Mouse (Mus musculus) embryonic fibroblast, embryonic 13.5 days (primary cell): ENCODE data around the gene Clcn1. TPM values are rescaled to one million over a fixed set of nuclear protein-coding genes. Genes with fewer than 3 reads are reported as not detected.

Experiments used
- H3K27ac ChIP-seq: 2 replicates; pipeline ENCODE4 v1.5.1; 2012; ENCODE audit warnings: low read length, control low read depth, inconsistent platforms; ENCODE audit not compliant: insufficient read depth
- H3K4me1 ChIP-seq: 2 replicates; pipeline ENCODE4 v1.6.1; 2011; ENCODE audit warnings: low read length; ENCODE audit not compliant: control insufficient read depth, insufficient read depth
- H3K4me3 ChIP-seq: 2 replicates; pipeline ENCODE4 v1.5.1; 2011; ENCODE audit warnings: mild to moderate bottlenecking, control low read depth, low read length; ENCODE audit not compliant: insufficient read depth
- CTCF ChIP-seq: IDR thresholded peaks from 2 replicates; pipeline ENCODE4 v1.5.1; 2011; ENCODE audit warnings: mild to moderate bottlenecking, control low read depth, low read length, moderate library complexity, borderline replicate concordance; ENCODE audit not compliant: insufficient read depth
- POLR2A ChIP-seq: IDR thresholded peaks from 2 replicates; pipeline ENCODE4 v1.6.1; 2011; ENCODE audit warnings: low read depth, mild to moderate bottlenecking, control low read depth, low read length, moderate library complexity
- polyA plus RNA-seq: library from polyadenylated mRNA; stranded (reverse); fragments of >200 nt; gene quantifications from 2 replicates; pipeline ENCODE4 v1.2.4, GENCODE M21; 2011; ENCODE audit warnings: low read depth; ENCODE audit not compliant: missing spikeins, insufficient read length

The Clcn1 gene
- 0.38 TPM in 1 of 2 replicates, not detected in the other for polyA plus RNA-seq

DNA sequence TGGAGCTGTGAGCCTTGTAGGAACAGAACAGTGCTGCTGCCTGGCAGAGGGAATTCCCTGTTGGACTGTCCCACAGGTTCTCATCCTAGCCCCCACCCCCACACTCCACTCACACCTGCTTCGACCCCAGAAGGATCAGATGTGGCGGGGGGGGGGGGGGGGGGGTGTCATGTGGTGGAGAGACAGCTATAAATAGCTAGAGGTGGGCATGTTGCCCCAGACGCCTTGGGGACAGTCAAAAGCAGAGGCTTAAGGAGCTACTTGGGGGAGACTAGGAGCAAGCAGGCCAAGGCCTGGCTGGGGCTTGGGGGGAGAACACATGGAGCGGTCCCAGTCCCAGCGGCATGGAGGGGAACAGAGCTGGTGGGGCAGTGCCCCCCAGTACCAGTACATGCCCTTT is at the start of gene Clcn1:
Gene Clcn1 (plus strand): TSS at position 238 of the 400 bp plus-strand sequence.
- no peak within 1 kb of the TSS for H3K27ac ChIP-seq
- TF ChIP-seq POLR2A (no peak), CTCF (no peak)
- H3K4me3 ChIP-seq, result no peak within 1 kb of the TSS
- no peaks in the 10 kb centered on the region for H3K4me1 ChIP-seq

- H3K27ac ChIP-seq, result no peak overlapping the region
- no peak overlapping the region for H3K4me3 ChIP-seq
- no peak for TF ChIP-seq POLR2A
- no peaks in the 10 kb centered on the region for H3K4me1 ChIP-seq
Measured at GRCm38 (mm10) chr6:42237276-42237805, 49.1 kb upstream of the Clcn1 start.

DNA sequence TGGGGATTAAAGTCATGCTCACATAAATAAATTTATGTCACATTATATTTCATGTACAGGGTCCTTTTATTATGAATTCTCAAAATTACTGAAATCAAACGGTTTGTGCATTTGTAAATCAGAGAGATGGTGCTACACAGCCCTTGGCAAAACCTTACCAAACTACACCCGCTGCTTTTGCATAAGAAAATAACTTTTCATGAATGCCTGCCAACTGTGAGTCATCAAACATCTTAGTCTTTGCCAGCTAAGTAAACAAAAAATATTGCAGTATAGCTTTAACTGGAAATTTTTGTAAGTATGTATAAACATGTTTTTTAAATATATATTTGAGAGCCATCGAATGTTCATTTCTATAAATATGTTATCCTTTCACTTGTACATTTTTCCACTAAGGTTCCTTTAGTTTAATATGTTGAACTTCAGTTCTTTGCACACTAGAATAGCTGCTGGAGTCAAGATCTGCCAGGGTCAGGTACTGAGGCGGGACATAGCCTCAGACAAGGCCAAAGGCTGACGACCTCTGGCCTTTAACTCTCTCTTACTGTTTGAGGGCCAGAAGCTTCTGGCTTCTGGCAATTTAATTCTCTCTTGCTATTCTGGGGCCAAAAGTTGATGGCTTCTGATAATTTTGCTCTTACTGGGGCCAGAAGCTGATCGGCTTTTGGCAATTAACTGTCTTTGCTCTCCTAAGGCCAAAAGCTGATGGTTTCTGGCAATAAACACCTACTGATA is 45.0 kb upstream of the Clcn1 start:
- Histone ChIP-seq H3K27ac (no peak overlapping the region), H3K4me1 (no peaks in the 10 kb centered on the region), H3K4me3 (no peak overlapping the region)
- TF ChIP-seq CTCF (no peak), POLR2A (no peak)

DNA sequence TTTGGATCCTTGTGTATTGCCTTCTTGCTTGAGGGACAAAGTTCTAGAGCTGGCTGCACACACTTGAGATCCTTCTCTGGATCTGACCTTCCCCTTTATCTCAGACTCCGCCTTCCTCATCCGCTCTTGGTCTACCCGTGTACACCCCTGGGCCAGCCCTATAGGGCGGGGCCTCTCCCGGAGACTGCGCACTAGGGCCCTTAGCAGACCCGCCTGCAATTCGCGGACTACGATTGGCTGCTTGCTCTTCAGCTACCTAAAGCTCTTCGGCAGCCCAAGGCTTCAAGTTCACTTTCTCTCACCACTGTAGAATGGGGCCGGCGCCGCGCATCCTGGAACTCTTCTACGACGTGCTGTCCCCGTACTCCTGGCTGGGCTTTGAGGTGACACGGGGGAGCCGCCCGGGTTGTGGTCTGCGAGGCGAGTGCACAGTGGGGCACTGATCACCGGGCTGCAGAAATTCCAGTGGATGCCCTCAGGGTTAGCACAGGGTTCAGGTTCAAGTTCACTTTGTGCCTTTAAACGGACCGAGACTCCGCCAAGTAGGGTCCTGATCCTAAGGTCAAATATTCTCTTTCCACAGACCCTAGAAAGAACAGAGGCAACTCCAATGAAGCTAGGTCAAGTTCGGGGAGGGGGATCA is 40.7 kb upstream of the Clcn1 start, which contains the start of gene Gstk1:
Gene Gstk1 (plus strand): TSS at position 225 of the 643 bp plus-strand sequence.
- no peak within 1 kb of the TSS for H3K27ac ChIP-seq
- H3K4me1 ChIP-seq, result no peaks in the 10 kb centered on the region
- H3K4me3 ChIP-seq, result peak within 1 kb of the TSS; percentile 32
- TF ChIP-seq CTCF (no peak), POLR2A (peak; percentile 56)

DNA sequence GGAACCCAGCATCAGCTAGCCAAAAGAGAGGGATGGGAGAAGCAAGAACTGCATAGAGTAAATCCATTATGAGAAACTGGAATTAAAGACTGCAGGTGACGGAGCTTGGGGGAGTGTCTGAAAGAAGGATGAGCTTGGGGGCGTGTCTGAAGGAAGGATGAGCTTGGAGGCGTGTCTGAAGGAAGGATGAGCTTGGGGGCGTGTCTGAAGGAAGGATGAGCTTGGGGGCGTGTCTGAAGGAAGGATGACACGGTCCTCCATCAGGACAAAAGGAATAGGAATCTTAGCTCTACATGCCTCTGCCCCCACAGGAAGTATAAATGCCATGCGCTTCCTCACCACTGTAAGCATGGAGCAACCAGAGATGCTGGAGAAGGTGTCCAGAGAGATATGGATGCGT is 39.3 kb upstream of the Clcn1 start:
- Histone ChIP-seq H3K27ac (no peak overlapping the region), H3K4me3 (no peak overlapping the region), H3K4me1 (no peaks in the 10 kb centered on the region)
- TF ChIP-seq POLR2A (no peak), CTCF (no peak)

- Histone ChIP-seq H3K4me3 (no peak overlapping the region), H3K4me1 (no peaks in the 10 kb centered on the region), H3K27ac (no peak overlapping the region)
- TF ChIP-seq CTCF, result no peak
- TF ChIP-seq POLR2A, result no peak
Measured at GRCm38 (mm10) chr6:42247981-42248380, 38.5 kb upstream of the Clcn1 start.

- no peak for TF ChIP-seq CTCF
- TF ChIP-seq POLR2A, result no peak
- Histone ChIP-seq H3K4me1 (no peaks in the 10 kb centered on the region), H3K4me3 (no peak overlapping the region), H3K27ac (no peak overlapping the region)
Measured at GRCm38 (mm10) chr6:42251791-42252190, 34.7 kb upstream of the Clcn1 start.

DNA sequence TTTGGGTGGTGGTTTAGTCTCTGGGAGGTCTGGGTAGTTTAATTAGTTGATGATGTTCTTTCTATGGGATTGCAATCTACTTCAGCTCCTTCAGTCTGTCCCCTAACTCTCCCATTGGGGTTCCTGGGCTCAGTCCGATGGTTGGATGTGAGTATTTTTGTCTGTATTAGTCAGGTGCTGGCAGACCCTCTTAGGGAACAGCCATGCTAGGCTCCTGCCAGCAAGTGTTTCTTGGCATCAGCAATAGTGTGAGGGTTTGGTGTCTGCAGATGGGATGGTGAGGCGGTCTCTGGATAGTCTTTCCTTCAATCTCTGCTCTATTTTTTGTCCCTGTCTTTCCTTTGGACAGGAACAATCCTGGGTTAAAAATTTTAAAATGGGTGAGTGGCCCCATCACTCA is 33.4 kb upstream of the Clcn1 start:
- H3K27ac ChIP-seq, result no peak overlapping the region
- TF ChIP-seq CTCF (no peak), POLR2A (no peak)

DNA sequence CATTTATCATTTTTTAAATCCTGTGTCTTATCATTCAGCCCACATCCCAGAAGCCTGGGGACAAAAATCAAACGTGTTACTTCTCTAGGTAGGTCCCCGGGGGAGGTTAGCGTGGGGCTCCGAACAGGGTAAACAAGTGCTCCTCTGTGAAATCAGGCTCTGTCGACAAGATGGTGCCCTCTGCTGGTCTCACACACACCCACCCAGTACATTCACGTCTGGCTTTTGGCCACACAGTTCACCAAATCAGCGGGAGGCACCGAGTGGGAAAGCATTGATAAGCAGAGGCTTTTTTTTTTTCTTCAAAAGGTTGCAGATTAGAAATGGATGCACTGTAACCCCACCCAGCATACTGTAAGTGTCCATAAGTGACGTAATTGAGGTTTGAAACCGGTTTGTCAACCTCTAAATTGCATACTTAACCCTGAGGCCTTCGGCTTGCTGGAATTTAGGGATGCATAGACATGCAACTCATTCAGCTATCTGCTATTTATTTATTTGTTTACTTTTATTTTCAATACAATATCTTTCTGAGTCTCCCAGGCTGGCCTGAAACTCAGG is 29.1 kb upstream of the Clcn1 start:
- peak; percentile 80; the same call in 1 of the 2 replicates for TF ChIP-seq CTCF
- no peak for TF ChIP-seq POLR2A
- H3K4me3 ChIP-seq, result no peak overlapping the region
- H3K4me1 ChIP-seq, result no peaks in the 10 kb centered on the region
- H3K27ac ChIP-seq, result no peak overlapping the region

More for the DNA sequence above, 33.4 kb upstream of the Clcn1 start:
- Histone ChIP-seq H3K4me1 (no peaks in the 10 kb centered on the region), H3K4me3 (no peak overlapping the region)

GRCm38 (mm10) chr6:42260430-42260829 is 26.1 kb upstream of the Clcn1 start:
- no peak overlapping the region for H3K4me3 ChIP-seq
- no peak overlapping the region for H3K27ac ChIP-seq
- H3K4me1 ChIP-seq, result no peaks in the 10 kb centered on the region
- TF ChIP-seq CTCF (no peak), POLR2A (no peak)
